Mouse (Mus musculus): ENCODE measurements at regions not wholly inside any gene's neighbourhood (a gene's known extent, or its start where the extent isn't known, plus 50 kb on each side); places are given as distances from the start of the nearest gene placed in this dataset.

- H3K9ac ChIP-seq (replicated peaks) = no peak overlapping the region
- peak; percentile 62 for ATAC-seq
- H3K36me3 ChIP-seq = no peaks in the 10 kb centered on the region
- no peaks in the 10 kb centered on the region for H3K9me3 ChIP-seq
- 69% methylated on average over 1 of the region's 1 CpGs for WGBS
- no peak overlapping the region for H3K4me2 ChIP-seq (replicated peaks)
- H3K4me3 ChIP-seq (replicated peaks) = no peak overlapping the region
- peak overlapping the region; percentile 70; the same call in 1 of the 2 replicates for H3K27ac ChIP-seq
- no peaks in the 10 kb centered on the region for H3K27me3 ChIP-seq
- H3K4me1 ChIP-seq (replicated peaks) = peaks cover 13% of the 10 kb centered on the region
Observed at GRCm38 (mm10) chr3:56845462-56845770, 456.4 kb downstream of the Tm4sf1 start.

DNA sequence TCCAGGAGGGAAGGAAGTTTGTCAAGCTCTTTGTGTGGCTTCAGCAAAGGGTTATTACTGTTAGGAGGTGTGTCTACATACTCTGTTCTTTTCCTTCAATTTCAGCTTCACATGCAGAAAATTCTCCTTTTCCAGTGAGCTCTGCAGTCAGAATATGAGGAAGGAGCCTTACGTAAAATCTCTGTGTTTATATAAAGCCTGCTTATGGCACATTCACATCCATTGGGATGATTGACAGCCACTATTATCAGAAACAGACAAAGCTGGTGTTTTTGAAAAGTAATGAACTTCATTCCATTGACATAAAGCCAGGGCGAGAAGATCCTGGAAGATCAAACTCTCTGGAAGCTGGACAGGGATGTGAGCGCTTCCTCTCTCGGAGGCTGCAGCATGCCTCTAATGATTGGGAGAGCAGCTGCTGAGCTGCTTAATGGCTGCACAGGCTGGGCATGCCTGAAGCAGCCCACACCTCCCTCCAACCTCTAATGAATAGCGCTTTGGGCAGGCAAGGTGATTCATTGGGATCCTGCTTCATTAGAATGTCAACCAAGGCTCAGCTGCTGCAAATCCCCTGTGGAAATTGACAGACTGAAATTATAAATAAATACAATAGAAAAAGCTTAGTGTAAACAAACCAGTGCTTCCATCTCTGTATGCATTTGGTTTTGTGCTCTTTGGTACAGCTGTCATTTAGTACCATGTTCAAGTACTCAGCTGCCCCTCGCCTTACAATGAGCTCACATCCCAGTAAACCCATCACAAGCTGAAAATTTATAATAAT, 456.9 kb downstream of the Tm4sf1 start:
- Histone ChIP-seq H3K9ac (replicated peaks) (no peak overlapping the region), H3K4me3 (replicated peaks) (no peak overlapping the region), H3K27ac (peak overlapping the region; percentile 70), H3K27me3 (no peaks in the 10 kb centered on the region), H3K9me3 (no peaks in the 10 kb centered on the region), H3K36me3 (no peaks in the 10 kb centered on the region), H3K4me2 (replicated peaks) (peak overlapping the region; percentile 30), H3K4me1 (replicated peaks) (peaks cover 13% of the 10 kb centered on the region)
- WGBS = 17% methylated on average over 6 of the region's 6 CpGs
- ATAC-seq = peak; percentile 98

DNA sequence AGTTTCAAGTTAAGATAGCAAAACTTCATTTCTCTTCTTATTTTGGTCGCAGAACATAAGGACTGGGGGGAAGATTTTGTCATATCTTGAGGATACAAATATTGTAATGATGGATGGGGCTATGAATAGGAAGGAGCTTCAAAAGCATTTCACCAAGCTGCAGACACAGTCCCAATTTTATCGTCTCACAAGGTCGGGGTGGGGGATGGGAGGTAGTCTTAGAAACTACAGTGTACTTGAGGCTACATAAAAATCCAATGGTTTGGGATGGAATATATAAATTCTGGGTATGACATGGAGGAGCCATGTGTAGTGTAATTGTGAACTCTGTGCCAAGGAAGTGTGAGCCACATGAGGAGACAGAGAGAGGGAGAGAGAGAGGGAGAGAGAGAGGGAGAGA, 464.6 kb downstream of the Tm4sf1 start:
- Histone ChIP-seq H3K36me3 (no peaks in the 10 kb centered on the region), H3K4me1 (replicated peaks) (no peaks in the 10 kb centered on the region), H3K9ac (replicated peaks) (no peak overlapping the region), H3K4me2 (replicated peaks) (no peak overlapping the region), H3K27ac (no peak overlapping the region), H3K4me3 (replicated peaks) (no peak overlapping the region), H3K27me3 (no peaks in the 10 kb centered on the region), H3K9me3 (no peaks in the 10 kb centered on the region)
- no peak for ATAC-seq
- 89% methylated on average over 3 of the region's 3 CpGs for WGBS

- WGBS = 68% methylated on average over 4 of the region's 4 CpGs
- H3K27ac ChIP-seq = no peak overlapping the region
- H3K9me3 ChIP-seq = no peaks in the 10 kb centered on the region
- H3K4me2 ChIP-seq (replicated peaks) = no peak overlapping the region
- H3K9ac ChIP-seq (replicated peaks) = no peak overlapping the region
- no peak overlapping the region for H3K4me3 ChIP-seq (replicated peaks)
- H3K36me3 ChIP-seq = no peaks in the 10 kb centered on the region
- no peak for ATAC-seq
- H3K27me3 ChIP-seq = no peaks in the 10 kb centered on the region
- H3K4me1 ChIP-seq (replicated peaks) = no peaks in the 10 kb centered on the region
Observed at GRCm38 (mm10) chr3:56830315-56831097, 471.3 kb downstream of the Tm4sf1 start.

GRCm38 (mm10) chr3:56824157-56824556, 477.6 kb downstream of the Tm4sf1 start:
- H3K4me1 ChIP-seq (replicated peaks) = no peaks in the 10 kb centered on the region
- no peak overlapping the region for H3K9ac ChIP-seq (replicated peaks)
- 79% methylated on average over 4 of the region's 4 CpGs for WGBS
- H3K36me3 ChIP-seq = no peaks in the 10 kb centered on the region
- H3K4me3 ChIP-seq (replicated peaks) = no peak overlapping the region
- no peak for ATAC-seq
- no peaks in the 10 kb centered on the region for H3K9me3 ChIP-seq
- H3K27ac ChIP-seq = no peak overlapping the region
- H3K4me2 ChIP-seq (replicated peaks) = no peak overlapping the region
- H3K27me3 ChIP-seq = no peaks in the 10 kb centered on the region

DNA sequence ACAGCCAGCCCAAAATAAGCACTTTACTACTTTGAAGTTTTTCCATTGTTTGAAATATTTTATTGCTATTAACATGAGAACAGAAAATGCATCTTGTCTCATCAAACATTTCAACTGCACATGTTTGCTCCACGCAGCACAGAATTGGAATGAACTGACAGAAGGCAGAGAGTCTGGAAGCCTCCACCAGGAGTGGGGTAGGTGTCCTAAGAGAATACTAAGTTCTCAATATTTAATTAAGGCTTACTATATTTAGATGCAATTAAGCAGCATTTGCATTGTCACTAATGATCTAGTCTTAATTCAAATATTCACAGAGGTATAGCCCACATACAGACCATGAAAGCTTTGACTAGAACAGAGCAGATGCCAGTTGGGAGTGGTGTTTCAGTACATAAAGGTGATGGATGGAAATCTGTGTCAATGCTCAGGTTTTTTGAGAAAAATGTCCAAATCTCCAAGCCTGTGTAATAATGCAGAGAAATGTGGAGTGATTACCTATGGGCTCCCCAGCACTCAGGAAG, 491.2 kb downstream of the Tm4sf1 start:
- Histone ChIP-seq H3K36me3 (no peaks in the 10 kb centered on the region), H3K27me3 (no peaks in the 10 kb centered on the region), H3K9me3 (no peaks in the 10 kb centered on the region), H3K4me1 (replicated peaks) (no peaks in the 10 kb centered on the region), H3K9ac (replicated peaks) (no peak overlapping the region), H3K27ac (no peak overlapping the region), H3K4me2 (replicated peaks) (no peak overlapping the region), H3K4me3 (replicated peaks) (no peak overlapping the region)
- 0 out of 2 replicates have a peak, but pooled peaks have one; percentile 27 for ATAC-seq
- 85% methylated on average over 1 of the region's 1 CpGs for WGBS

- Histone ChIP-seq H3K4me3 (replicated peaks) (no peak overlapping the region), H3K9me3 (no peaks in the 10 kb centered on the region), H3K36me3 (no peaks in the 10 kb centered on the region), H3K27ac (no peak overlapping the region), H3K27me3 (no peaks in the 10 kb centered on the region), H3K4me1 (replicated peaks) (no peaks in the 10 kb centered on the region), H3K4me2 (replicated peaks) (no peak overlapping the region), H3K9ac (replicated peaks) (no peak overlapping the region)
- WGBS = 86% methylated on average over 1 of the region's 1 CpGs
- no peak for ATAC-seq
Observed at GRCm38 (mm10) chr3:56793054-56793453, 508.7 kb downstream of the Tm4sf1 start.

- H3K27me3 ChIP-seq = no peaks in the 10 kb centered on the region
- no peaks in the 10 kb centered on the region for H3K9me3 ChIP-seq
- no peak overlapping the region for H3K4me2 ChIP-seq (replicated peaks)
- no peaks in the 10 kb centered on the region for H3K36me3 ChIP-seq
- no peaks in the 10 kb centered on the region for H3K4me1 ChIP-seq (replicated peaks)
- H3K9ac ChIP-seq (replicated peaks) = no peak overlapping the region
- 48% methylated on average over 3 of the region's 3 CpGs for WGBS
- no peak overlapping the region for H3K27ac ChIP-seq
- no peak for ATAC-seq
- H3K4me3 ChIP-seq (replicated peaks) = no peak overlapping the region
Observed at GRCm38 (mm10) chr3:56789155-56789554, 512.6 kb downstream of the Tm4sf1 start.

GRCm38 (mm10) chr3:56773920-56774319, 527.9 kb downstream of the Tm4sf1 start:
- WGBS = 83% methylated on average over 5 of the region's 5 CpGs
- H3K27me3 ChIP-seq = no peaks in the 10 kb centered on the region
- no peak overlapping the region for H3K4me3 ChIP-seq (replicated peaks)
- no peaks in the 10 kb centered on the region for H3K4me1 ChIP-seq (replicated peaks)
- no peak overlapping the region for H3K4me2 ChIP-seq (replicated peaks)
- H3K9ac ChIP-seq (replicated peaks) = no peak overlapping the region
- H3K36me3 ChIP-seq = no peaks in the 10 kb centered on the region
- no peak overlapping the region for H3K27ac ChIP-seq
- ATAC-seq = no peak
- H3K9me3 ChIP-seq = no peaks in the 10 kb centered on the region

DNA sequence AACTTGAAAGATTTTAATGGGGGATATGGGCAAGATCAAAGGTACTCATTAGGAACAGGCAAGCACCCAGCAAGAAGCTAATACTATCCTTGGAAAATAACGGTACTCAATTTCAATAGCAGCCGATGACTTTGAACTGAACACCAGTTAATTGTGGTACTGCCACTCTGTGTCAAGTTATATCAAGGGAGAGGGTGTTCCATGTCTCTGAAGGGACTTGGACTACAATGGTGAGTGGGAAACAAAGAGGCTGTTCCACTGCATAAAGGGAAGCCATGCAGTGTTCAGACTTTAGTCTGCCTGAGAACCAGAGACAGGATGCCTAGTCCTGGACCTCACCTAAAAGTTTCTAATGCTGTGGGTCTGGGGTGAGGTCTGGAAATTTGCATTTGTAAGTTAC, 531.6 kb downstream of the Tm4sf1 start:
- no peaks in the 10 kb centered on the region for H3K9me3 ChIP-seq
- WGBS = 37% methylated on average over 2 of the region's 2 CpGs
- H3K27me3 ChIP-seq = no peaks in the 10 kb centered on the region
- no peak overlapping the region for H3K9ac ChIP-seq (replicated peaks)
- H3K36me3 ChIP-seq = no peaks in the 10 kb centered on the region
- H3K27ac ChIP-seq = no peak overlapping the region
- H3K4me1 ChIP-seq (replicated peaks) = no peaks in the 10 kb centered on the region
- H3K4me2 ChIP-seq (replicated peaks) = no peak overlapping the region
- H3K4me3 ChIP-seq (replicated peaks) = no peak overlapping the region
- peak; percentile 30; the same call in 1 of the 2 replicates for ATAC-seq

GRCm38 (mm10) chr3:56767133-56767532, 534.7 kb downstream of the Tm4sf1 start:
- H3K4me1 ChIP-seq (replicated peaks) = no peaks in the 10 kb centered on the region
- no peak overlapping the region for H3K9ac ChIP-seq (replicated peaks)
- no peak for ATAC-seq
- H3K9me3 ChIP-seq = no peaks in the 10 kb centered on the region
- 80% methylated on average over 3 of the region's 3 CpGs for WGBS
- H3K4me3 ChIP-seq (replicated peaks) = no peak overlapping the region
- H3K36me3 ChIP-seq = no peaks in the 10 kb centered on the region
- no peak overlapping the region for H3K27ac ChIP-seq
- no peaks in the 10 kb centered on the region for H3K27me3 ChIP-seq
- H3K4me2 ChIP-seq (replicated peaks) = no peak overlapping the region

GRCm38 (mm10) chr3:56764336-56764735, 537.5 kb downstream of the Tm4sf1 start:
- Histone ChIP-seq H3K9me3 (no peaks in the 10 kb centered on the region), H3K4me2 (replicated peaks) (no peak overlapping the region), H3K36me3 (no peaks in the 10 kb centered on the region), H3K27me3 (no peaks in the 10 kb centered on the region), H3K4me3 (replicated peaks) (no peak overlapping the region), H3K4me1 (replicated peaks) (no peaks in the 10 kb centered on the region), H3K27ac (no peak overlapping the region), H3K9ac (replicated peaks) (no peak overlapping the region)
- ATAC-seq = no peak
- WGBS = 96% methylated on average over 3 of the region's 3 CpGs

Data from midbrain, embryonic 13.5 days (tissue).